Mouse (Mus musculus): Measurements from ENCODE around the gene Hbb-bh1. TPM values are rescaled to one million over a fixed set of nuclear protein-coding genes. Genes with fewer than 3 reads are reported as not detected.

The Hbb-bh1 gene
- 1.5 and 2.4 TPM in 2 replicates for polyA plus RNA-seq (2015; fragmentation: Nextera tagmentation; extraction: Ambion mirVana)

DNA sequence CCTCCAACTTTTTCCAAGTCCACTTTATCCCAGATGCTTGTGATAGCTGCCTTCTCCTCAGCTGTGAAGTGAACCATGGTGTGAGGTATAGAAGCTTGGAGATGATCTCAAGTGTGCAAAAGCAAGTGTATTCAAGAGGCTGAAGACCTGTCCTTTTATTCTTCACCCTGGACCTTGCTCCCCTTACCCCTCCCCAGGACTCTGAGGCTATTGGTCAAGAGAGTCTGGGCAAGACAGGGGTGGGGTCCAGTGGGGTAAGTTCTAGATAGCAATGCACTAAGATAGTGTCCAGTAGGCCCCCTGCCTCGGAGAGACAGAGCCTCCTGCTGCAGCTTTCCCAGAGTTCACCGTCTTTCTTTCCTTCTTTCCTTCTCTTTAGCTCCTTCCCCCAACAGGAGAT lies at the start of gene Hbb-bh1:
Hbb-bh1 (minus strand) TSS at position 131 of the 400 bp plus-strand sequence.
- WGBS: 87% methylated on average over 2 of the region's 2 CpGs
- H3K27me3 ChIP-seq (replicated peaks): no peaks in the 10 kb centered on the region
- no peaks in the 10 kb centered on the region for H3K9me3 ChIP-seq (replicated peaks)
- H3K4me3 ChIP-seq (replicated peaks): no peak within 1 kb of the TSS
- no peak within 1 kb of the TSS for H3K27ac ChIP-seq (replicated peaks)
- H3K4me2 ChIP-seq: no peak within 1 kb of the TSS
- no peak for ATAC-seq (ENCODE audit: low FRiP score)
- H3K36me3 ChIP-seq: no peaks in the 10 kb centered on the region
- H3K4me1 ChIP-seq: no peaks in the 10 kb centered on the region
- H3K9ac ChIP-seq (replicated peaks): no peak within 1 kb of the TSS

DNA sequence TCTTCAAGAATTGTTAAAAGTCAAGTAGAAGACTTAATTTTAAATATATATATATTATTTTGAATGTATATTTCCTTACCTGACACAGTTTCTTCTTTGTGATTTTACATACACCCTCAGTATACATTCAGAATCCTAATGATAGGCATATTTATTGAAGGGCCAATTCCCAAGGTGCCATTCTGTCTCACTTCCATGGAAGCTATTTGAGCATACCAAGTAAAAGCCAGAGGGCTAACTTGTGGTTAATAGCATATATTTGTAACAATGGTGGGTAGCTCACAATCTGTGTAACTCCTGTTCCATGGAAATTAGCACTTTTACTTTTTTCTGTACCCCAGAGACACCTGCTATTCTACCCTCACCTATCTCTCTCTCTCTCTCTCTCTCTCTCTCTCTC lies 43.2 kb upstream of the Hbb-bh1 start, which contains the start of gene Olfr66:
Olfr66 (minus strand) TSS at position 101 of the 400 bp plus-strand sequence.
- H3K4me1 ChIP-seq: no peaks in the 10 kb centered on the region
- no peaks in the 10 kb centered on the region for H3K9me3 ChIP-seq (replicated peaks)
- H3K4me2 ChIP-seq: no peak within 1 kb of the TSS
- H3K27ac ChIP-seq (replicated peaks): no peak within 1 kb of the TSS
- ATAC-seq (ENCODE audit: low FRiP score): no peak
- H3K4me3 ChIP-seq (replicated peaks): no peak within 1 kb of the TSS
- no peaks in the 10 kb centered on the region for H3K36me3 ChIP-seq
- H3K27me3 ChIP-seq (replicated peaks): no peaks in the 10 kb centered on the region
- no peak within 1 kb of the TSS for H3K9ac ChIP-seq (replicated peaks)

DNA sequence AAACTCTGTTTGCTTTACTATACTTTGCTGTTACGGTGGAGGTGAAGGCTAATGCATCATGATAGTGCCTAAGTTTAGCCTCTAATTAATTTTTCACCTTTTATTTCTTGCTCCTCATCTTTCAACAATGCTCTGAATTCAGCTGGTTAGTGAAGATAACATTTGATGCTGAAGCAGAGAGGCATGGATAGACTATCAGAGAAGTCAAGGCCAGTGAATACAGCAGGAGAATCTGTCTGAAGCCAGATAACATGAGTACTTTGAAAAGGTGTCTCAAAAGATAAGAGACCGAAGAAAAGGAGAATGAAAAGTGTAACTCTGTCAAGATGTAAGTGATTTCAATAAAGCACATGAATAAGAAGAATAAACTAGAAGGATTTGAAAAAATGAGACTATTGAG lies 34.1 kb upstream of the Hbb-bh1 start:
- no peak overlapping the region for H3K4me2 ChIP-seq
- no peak overlapping the region for H3K4me3 ChIP-seq (replicated peaks)
- WGBS: 95% methylated on average over 2 of the region's 2 CpGs
- H3K36me3 ChIP-seq: no peaks in the 10 kb centered on the region
- no peaks in the 10 kb centered on the region for H3K27me3 ChIP-seq (replicated peaks)
- ATAC-seq (ENCODE audit: low FRiP score): no peak
- no peak overlapping the region for H3K9ac ChIP-seq (replicated peaks)
- no peak overlapping the region for H3K27ac ChIP-seq (replicated peaks)
- no peaks in the 10 kb centered on the region for H3K9me3 ChIP-seq (replicated peaks)
- no peaks in the 10 kb centered on the region for H3K4me1 ChIP-seq

DNA sequence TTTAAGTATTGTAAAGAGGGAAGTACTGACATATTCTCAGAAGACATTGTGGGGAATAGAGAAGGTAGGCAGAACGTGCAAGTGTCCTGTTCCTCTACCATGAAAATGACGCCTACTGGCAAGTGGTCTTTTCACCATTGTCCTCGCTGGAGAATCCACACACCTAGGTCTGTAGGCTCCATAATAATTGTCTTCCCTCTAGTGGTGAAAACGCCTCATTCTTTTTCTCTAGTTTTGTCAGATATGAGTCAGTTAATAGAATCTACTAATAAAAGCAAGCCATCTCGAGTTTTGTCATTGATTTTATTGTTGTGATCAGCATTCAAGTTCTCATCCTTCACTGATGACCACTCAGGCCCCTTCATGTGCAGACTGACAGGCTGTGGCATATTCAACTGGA lies 31.5 kb upstream of the Hbb-bh1 start:
- no peak for ATAC-seq (ENCODE audit: low FRiP score)
- Histone ChIP-seq H3K4me3 (replicated peaks) (no peak overlapping the region), H3K4me1 (no peaks in the 10 kb centered on the region), H3K4me2 (no peak overlapping the region), H3K27ac (replicated peaks) (no peak overlapping the region), H3K27me3 (replicated peaks) (no peaks in the 10 kb centered on the region), H3K9me3 (replicated peaks) (no peaks in the 10 kb centered on the region), H3K36me3 (no peaks in the 10 kb centered on the region), H3K9ac (replicated peaks) (no peak overlapping the region)
- 58% methylated on average over 5 of the region's 5 CpGs for WGBS

DNA sequence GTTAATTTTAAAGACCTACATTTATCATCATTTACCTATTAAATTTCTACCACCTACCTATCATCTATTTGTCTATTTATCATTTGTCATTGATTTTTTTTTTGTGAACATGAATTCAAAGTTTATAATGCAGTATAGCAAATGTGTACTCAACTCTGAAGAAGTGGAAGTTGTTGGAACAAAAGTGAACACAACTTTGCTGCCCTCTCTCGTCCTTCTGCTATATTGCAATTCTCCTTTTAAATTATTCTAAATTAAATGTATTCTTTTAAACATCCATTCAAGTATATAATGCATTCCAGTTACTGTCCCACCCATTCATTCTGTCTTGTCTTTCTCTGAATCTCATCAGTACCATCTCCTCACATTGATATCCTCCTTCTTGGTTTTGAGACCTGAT lies 30.1 kb upstream of the Hbb-bh1 start:
- Histone ChIP-seq H3K9ac (replicated peaks) (no peak overlapping the region), H3K27ac (replicated peaks) (no peak overlapping the region), H3K4me2 (no peak overlapping the region), H3K9me3 (replicated peaks) (no peaks in the 10 kb centered on the region), H3K4me3 (replicated peaks) (no peak overlapping the region), H3K36me3 (no peaks in the 10 kb centered on the region), H3K27me3 (replicated peaks) (no peaks in the 10 kb centered on the region), H3K4me1 (no peaks in the 10 kb centered on the region)
- no peak for ATAC-seq (ENCODE audit: low FRiP score)
- WGBS: 11% methylated on average over 1 of the region's 1 CpGs

DNA sequence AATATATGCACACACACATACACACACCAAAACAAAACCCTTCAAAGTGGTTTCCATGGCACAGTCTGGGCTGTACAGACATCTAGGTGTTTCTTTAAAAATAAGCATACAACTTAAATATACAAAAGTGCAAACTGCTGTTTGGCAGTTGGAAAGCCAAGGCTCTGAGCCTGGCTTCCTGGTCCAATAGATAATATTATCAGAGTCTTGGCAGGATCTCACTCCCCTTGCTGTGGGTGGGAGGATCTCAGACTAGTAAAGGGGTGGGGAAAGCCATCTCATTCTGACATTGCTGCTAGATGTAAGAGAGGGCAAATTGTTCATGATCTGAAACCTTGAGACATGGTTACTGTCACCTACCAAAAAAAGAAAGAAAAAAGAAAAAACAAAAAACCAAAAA lies 27.7 kb upstream of the Hbb-bh1 start:
- no peak overlapping the region for H3K4me3 ChIP-seq (replicated peaks)

DNA sequence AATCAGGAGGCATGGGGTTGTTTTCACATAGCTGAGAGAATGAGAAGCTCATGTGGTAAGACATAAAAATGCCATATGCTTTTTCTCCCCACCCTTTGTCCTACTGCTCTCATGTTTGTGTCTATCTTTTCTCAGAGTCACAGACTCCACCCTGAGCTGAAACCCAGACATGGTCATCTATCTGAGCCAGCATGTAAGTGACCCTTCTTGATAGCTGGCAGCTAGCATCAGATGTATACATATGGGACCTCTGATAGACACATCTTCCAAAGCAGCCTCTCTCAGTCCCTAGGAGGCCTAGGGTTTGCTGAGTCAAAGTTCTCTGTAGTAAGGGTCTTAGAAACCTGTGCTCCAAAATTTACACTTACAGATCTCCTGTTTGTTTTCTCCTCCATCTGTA lies 22.8 kb upstream of the Hbb-bh1 start:
- Histone ChIP-seq H3K9ac (replicated peaks) (no peak overlapping the region), H3K4me1 (no peaks in the 10 kb centered on the region), H3K9me3 (replicated peaks) (no peaks in the 10 kb centered on the region), H3K36me3 (no peaks in the 10 kb centered on the region), H3K4me3 (replicated peaks) (no peak overlapping the region), H3K4me2 (no peak overlapping the region), H3K27me3 (replicated peaks) (no peaks in the 10 kb centered on the region), H3K27ac (replicated peaks) (no peak overlapping the region)
- no peak for ATAC-seq (ENCODE audit: low FRiP score)

More for the DNA sequence above, 27.7 kb upstream of the Hbb-bh1 start:
- H3K27ac ChIP-seq (replicated peaks): no peak overlapping the region
- H3K36me3 ChIP-seq: no peaks in the 10 kb centered on the region
- H3K4me1 ChIP-seq: no peaks in the 10 kb centered on the region
- no peak for ATAC-seq (ENCODE audit: low FRiP score)
- no peaks in the 10 kb centered on the region for H3K27me3 ChIP-seq (replicated peaks)
- no peak overlapping the region for H3K4me2 ChIP-seq
- H3K9ac ChIP-seq (replicated peaks): no peak overlapping the region
- H3K9me3 ChIP-seq (replicated peaks): no peaks in the 10 kb centered on the region

DNA sequence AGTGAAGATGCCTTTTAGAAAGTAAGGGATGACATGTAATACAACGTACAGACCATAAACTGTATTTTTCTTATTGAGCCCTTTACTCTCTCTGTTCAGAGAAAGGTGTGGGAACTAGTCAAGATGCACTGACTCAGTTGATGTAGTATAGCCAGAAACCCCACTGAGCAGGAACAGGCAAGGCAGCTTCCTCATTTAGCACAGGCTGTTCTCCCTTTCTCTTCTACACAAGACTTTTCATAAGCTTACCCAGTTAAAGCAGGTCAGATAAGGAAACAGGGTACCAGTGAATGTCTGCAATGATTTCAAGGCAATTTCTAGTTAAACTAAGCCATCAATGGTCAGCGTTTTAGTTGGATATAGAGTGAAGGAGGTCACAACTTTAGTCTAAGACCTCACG lies 18.6 kb upstream of the Hbb-bh1 start:
- H3K27ac ChIP-seq (replicated peaks): no peak overlapping the region
- H3K27me3 ChIP-seq (replicated peaks): no peaks in the 10 kb centered on the region
- no peak overlapping the region for H3K4me2 ChIP-seq
- no peaks in the 10 kb centered on the region for H3K4me1 ChIP-seq
- 88% methylated on average over 3 of the region's 3 CpGs for WGBS
- no peaks in the 10 kb centered on the region for H3K36me3 ChIP-seq
- H3K9me3 ChIP-seq (replicated peaks): no peaks in the 10 kb centered on the region
- ATAC-seq (ENCODE audit: low FRiP score): no peak
- no peak overlapping the region for H3K9ac ChIP-seq (replicated peaks)
- no peak overlapping the region for H3K4me3 ChIP-seq (replicated peaks)

DNA sequence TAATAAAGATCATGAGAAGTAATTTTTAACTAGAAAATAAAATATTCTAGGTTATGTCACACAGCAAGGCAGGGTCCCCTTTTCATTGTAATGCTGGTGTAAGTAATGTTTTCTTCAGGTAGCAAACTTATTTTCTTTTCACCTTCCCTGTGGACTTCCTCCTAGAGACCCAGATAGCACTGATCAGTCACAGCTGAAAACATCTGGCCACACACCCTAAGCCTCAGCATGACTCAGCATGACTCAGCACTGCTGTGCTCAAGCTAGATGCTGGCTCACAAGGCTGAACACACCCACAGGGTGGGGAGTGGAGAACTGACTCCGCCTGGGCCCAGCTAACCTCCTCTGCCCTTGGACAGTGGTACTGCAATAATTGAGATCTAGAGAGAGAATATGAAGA lies 17.9 kb upstream of the Hbb-bh1 start:
- no peaks in the 10 kb centered on the region for H3K4me1 ChIP-seq
- no peak for ATAC-seq (ENCODE audit: low FRiP score)
- H3K36me3 ChIP-seq: no peaks in the 10 kb centered on the region
- no peaks in the 10 kb centered on the region for H3K27me3 ChIP-seq (replicated peaks)
- WGBS: 62% methylated on average over 1 of the region's 1 CpGs
- H3K27ac ChIP-seq (replicated peaks): no peak overlapping the region
- no peak overlapping the region for H3K9ac ChIP-seq (replicated peaks)
- no peaks in the 10 kb centered on the region for H3K9me3 ChIP-seq (replicated peaks)
- H3K4me3 ChIP-seq (replicated peaks): no peak overlapping the region
- H3K4me2 ChIP-seq: no peak overlapping the region

DNA sequence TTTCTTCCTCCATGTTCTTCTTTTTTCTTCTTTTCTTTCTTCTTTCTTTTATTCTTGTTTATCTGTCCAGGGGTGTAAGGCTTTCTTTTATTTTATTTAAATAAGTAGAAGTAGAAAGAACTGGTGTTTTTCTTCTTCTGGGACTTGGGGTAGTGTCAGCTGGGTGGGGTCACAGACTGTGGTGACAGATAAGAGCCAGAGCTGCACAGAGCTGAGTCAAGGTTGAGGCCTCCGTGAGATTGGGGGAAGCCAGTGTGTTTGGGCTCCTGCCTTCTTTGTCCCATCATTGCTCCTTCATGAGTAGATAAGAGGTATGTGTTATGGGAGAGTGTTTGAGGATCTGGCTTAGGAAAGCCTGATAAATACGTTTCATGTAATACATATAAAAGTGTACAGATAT lies 16.1 kb upstream of the Hbb-bh1 start:
- no peak overlapping the region for H3K4me2 ChIP-seq
- no peaks in the 10 kb centered on the region for H3K27me3 ChIP-seq (replicated peaks)
- no peaks in the 10 kb centered on the region for H3K36me3 ChIP-seq
- H3K4me1 ChIP-seq: no peaks in the 10 kb centered on the region
- H3K27ac ChIP-seq (replicated peaks): no peak overlapping the region
- no peak overlapping the region for H3K4me3 ChIP-seq (replicated peaks)
- H3K9me3 ChIP-seq (replicated peaks): no peaks in the 10 kb centered on the region
- WGBS: 81% methylated on average over 2 of the region's 2 CpGs
- H3K9ac ChIP-seq (replicated peaks): no peak overlapping the region
- ATAC-seq (ENCODE audit: low FRiP score): no peak

DNA sequence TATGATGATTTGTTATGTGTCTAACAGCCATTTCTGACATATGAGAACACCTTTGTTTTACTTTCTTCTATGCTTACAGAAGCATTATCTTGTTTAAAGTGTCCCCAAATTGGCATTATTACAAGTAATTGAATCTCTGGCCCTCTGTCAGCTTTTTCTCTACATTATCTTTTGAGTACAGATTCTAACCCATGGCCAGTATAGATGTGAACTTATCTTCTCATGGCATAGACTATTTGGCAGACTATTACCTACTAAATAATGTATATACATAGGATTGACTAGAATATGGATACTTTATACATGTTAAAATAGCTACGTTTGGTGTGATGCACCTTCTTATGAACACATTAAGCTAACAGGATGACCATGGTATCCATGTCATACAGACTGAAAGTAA lies 11.7 kb upstream of the Hbb-bh1 start:
- no peaks in the 10 kb centered on the region for H3K9me3 ChIP-seq (replicated peaks)
- no peaks in the 10 kb centered on the region for H3K36me3 ChIP-seq
- no peaks in the 10 kb centered on the region for H3K27me3 ChIP-seq (replicated peaks)
- H3K4me3 ChIP-seq (replicated peaks): no peak overlapping the region
- H3K4me1 ChIP-seq: no peaks in the 10 kb centered on the region
- 91% methylated on average over 1 of the region's 1 CpGs for WGBS
- no peak for ATAC-seq (ENCODE audit: low FRiP score)
- no peak overlapping the region for H3K4me2 ChIP-seq
- no peak overlapping the region for H3K27ac ChIP-seq (replicated peaks)
- H3K9ac ChIP-seq (replicated peaks): no peak overlapping the region

DNA sequence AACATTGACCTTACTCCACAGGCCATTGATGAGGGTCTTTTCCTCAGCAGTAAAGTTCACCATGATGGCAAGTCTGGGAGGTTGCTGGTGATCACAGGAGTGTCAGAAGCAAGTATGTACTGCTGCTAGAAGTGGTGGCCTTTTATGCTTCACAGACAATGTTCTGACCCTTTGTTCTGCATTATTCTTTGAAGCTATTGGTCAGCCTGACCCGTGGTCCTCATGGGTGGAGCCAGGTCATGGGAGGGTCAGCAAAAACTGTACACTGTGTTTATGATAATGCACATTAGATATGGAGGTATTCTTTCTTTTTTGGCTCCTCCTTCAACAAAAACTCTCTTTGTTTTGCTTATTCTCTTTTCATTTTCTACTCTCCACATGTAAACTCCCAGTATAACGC lies 10.1 kb upstream of the Hbb-bh1 start, which contains the start of gene Hbb-y:
Hbb-y (minus strand) TSS at position 127 of the 400 bp plus-strand sequence.
- ATAC-seq (ENCODE audit: low FRiP score): no peak
- Histone ChIP-seq H3K27me3 (replicated peaks) (no peaks in the 10 kb centered on the region), H3K27ac (replicated peaks) (no peak within 1 kb of the TSS), H3K36me3 (no peaks in the 10 kb centered on the region), H3K9me3 (replicated peaks) (no peaks in the 10 kb centered on the region), H3K4me1 (no peaks in the 10 kb centered on the region), H3K4me3 (replicated peaks) (no peak within 1 kb of the TSS), H3K9ac (replicated peaks) (no peak within 1 kb of the TSS), H3K4me2 (no peak within 1 kb of the TSS)
- 70% methylated on average over 2 of the region's 2 CpGs for WGBS

Data from neural tube, embryonic 15.5 days (tissue).